Mouse (Mus musculus) bone marrow, adult 2 months (tissue): Measurements from ENCODE around the gene Csf1. TPM values are rescaled to one million over a fixed set of nuclear protein-coding genes. Genes with fewer than 3 reads are reported as not detected.

Experiments used
- H3K27ac ChIP-seq: fragments of 200-500 bp; 2 replicates; pipeline ENCODE4 v1.5.1; 2012; ENCODE audit warnings: low read depth, mild to moderate bottlenecking, control low read depth, inconsistent platforms, low read length; ENCODE audit not compliant: control insufficient read depth, poor library complexity, insufficient read depth
- H3K4me1 ChIP-seq: fragments of 200-500 bp; 2 replicates; pipeline ENCODE4 v1.6.1; 2011; ENCODE audit warnings: low read length; ENCODE audit not compliant: control insufficient read depth, insufficient read depth
- H3K4me3 ChIP-seq: fragments of 200-500 bp; replicated peaks from 2 replicates; pipeline ENCODE3; 2011; ENCODE audit warnings: mild to moderate bottlenecking, low read depth, low read length, control low read depth; ENCODE audit not compliant: control insufficient read depth
- CTCF ChIP-seq: fragments of 200-500 bp; IDR thresholded peaks from 2 replicates; pipeline ENCODE4 v1.5.1; 2011; ENCODE audit warnings: low read length, control low read depth; ENCODE audit not compliant: control insufficient read depth, insufficient read depth
- POLR2A ChIP-seq: fragments of 200-500 bp; IDR thresholded peaks from 2 replicates; pipeline ENCODE4 v1.6.1; 2011; ENCODE audit warnings: low read depth, mild to moderate bottlenecking, control low read depth, low read length, borderline replicate concordance; ENCODE audit not compliant: control insufficient read depth
- WGBS: fragments of 180-500 bp; shearing (Covaris S2); methylation state at CpG from one replicate; pipeline ENCODE4 v1.1.7; 2018; 5-methylcytosine and 5-hydroxymethylcytosine counted together
- polyA plus RNA-seq: library from polyadenylated mRNA; stranded (reverse); fragments of >200 nt; gene quantifications from 2 replicates; pipeline ENCODE4 v1.2.4, GENCODE M21; 2011; ENCODE audit warnings: low replicate concordance; ENCODE audit not compliant: missing spikeins, insufficient read depth, insufficient read length

Gene Csf1
- polyA plus RNA-seq, 1 experiment: 21.8 TPM

DNA sequence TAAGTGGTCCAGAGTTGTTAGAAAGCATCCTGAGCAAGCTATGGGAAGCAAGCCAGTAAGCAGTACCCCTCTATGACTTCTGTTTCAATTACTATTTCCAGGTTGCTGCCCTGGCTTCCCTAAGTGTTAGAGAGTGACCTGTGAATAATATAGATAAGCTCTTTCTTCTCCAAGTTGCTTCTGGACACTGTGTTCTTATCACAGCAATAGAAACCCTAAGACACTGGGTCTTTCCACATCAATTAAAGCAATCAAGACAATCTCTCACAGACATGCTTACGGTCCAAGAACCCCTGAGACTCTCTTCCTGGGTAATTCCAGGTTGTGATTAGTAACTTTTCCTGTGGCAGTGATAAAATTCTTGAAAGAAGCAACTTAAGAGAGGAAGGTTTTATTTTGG is 26.1 kb upstream of the Csf1 start:
- no peak overlapping the region for H3K4me3 ChIP-seq
- H3K27ac ChIP-seq: no peak overlapping the region
- H3K4me1 ChIP-seq: peaks cover 8% of the 10 kb centered on the region; the same call in 1 of the 2 replicates
- TF ChIP-seq POLR2A (no peak), CTCF (no peak)
- 72% methylated on average over 1 of the region's 1 CpGs for WGBS

GRCm38 (mm10) chr3:107785546-107785945 is 25.3 kb upstream of the Csf1 start:
- TF ChIP-seq CTCF: no peak
- TF ChIP-seq POLR2A: no peak
- Histone ChIP-seq H3K27ac (no peak overlapping the region), H3K4me1 (peaks cover 8% of the 10 kb centered on the region; the same call in 1 of the 2 replicates), H3K4me3 (no peak overlapping the region)
- WGBS: 77% methylated on average over 4 of the region's 4 CpGs

DNA sequence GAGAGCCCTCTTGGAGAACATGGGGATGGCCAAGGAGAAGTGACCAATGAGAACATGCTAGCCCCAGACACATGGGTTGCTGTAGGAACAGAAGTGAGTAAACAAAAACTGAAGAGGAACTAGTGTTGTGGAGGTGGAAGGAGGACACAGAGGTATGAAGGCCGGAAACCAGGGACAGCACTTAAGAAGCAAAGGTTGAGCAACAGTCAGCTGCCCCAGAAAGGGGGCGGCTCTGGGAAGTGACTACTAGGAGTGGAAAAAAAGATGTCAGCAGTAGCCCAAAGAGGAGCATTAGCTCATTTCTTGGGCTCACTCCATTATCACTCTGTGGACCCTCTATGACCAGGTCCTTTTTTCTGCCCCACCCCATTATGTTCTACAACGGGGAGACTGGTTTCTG is 23.0 kb upstream of the Csf1 start:
- no peak for TF ChIP-seq CTCF
- no peak for TF ChIP-seq POLR2A
- peak overlapping the region; percentile 25; the same call in 1 of the 2 replicates for H3K27ac ChIP-seq
- 50% methylated on average over 3 of the region's 3 CpGs for WGBS
- H3K4me3 ChIP-seq: no peak overlapping the region
- H3K4me1 ChIP-seq: peaks cover 10% of the 10 kb centered on the region; the same call in 1 of the 2 replicates

DNA sequence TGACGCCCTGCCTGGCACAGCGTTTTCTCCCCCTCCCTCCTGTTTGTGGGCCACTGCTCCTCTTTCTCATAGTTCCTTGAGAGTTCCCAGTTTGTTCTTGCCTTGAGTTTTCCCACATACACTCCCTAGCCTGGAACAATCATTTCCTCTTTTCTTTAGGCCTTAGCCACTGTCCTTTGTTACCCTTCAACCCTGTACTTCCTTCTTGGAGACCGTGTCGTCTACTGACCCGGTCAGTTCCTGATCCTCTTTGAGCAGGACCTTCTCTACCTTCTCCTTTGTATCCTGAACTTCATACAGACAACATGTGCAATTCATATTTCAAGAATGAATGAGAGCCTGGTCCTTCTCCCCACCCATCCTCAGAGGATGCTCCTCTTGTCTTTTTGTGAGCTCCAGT is 21.0 kb upstream of the Csf1 start:
- H3K27ac ChIP-seq: no peak overlapping the region
- WGBS: 53% methylated on average over 5 of the region's 5 CpGs

GRCm38 (mm10) chr3:107778016-107778415 is 17.7 kb upstream of the Csf1 start:
- 10% methylated on average over 6 of the region's 6 CpGs for WGBS
- H3K4me3 ChIP-seq: no peak overlapping the region
- no peak for TF ChIP-seq CTCF
- H3K4me1 ChIP-seq: peaks cover 1% of the 10 kb centered on the region; the same call in 1 of the 2 replicates
- no peak overlapping the region for H3K27ac ChIP-seq

More for the DNA sequence above, 21.0 kb upstream of the Csf1 start:
- Histone ChIP-seq H3K4me3 (no peak overlapping the region), H3K4me1 (peaks cover 5% of the 10 kb centered on the region; the same call in 1 of the 2 replicates)
- TF ChIP-seq POLR2A: no peak
- no peak for TF ChIP-seq CTCF

- 53% methylated on average over 3 of the region's 3 CpGs for WGBS
Observed at GRCm38 (mm10) chr3:107776295-107776694, 16.0 kb upstream of the Csf1 start.

GRCm38 (mm10) chr3:107775736-107776135 is 15.5 kb upstream of the Csf1 start:
- WGBS: 56% methylated on average over 3 of the region's 3 CpGs
- no peak overlapping the region for H3K27ac ChIP-seq
- H3K4me1 ChIP-seq: peaks cover 4% of the 10 kb centered on the region; the same call in 1 of the 2 replicates
- H3K4me3 ChIP-seq: no peak overlapping the region
- no peak for TF ChIP-seq CTCF
- TF ChIP-seq POLR2A: no peak

More at GRCm38 (mm10) chr3:107776295-107776694, 16.0 kb upstream of the Csf1 start:
- no peak overlapping the region for H3K4me3 ChIP-seq
- TF ChIP-seq CTCF (no peak), POLR2A (no peak)
- H3K4me1 ChIP-seq: peaks cover 4% of the 10 kb centered on the region; the same call in 1 of the 2 replicates
- no peak overlapping the region for H3K27ac ChIP-seq

GRCm38 (mm10) chr3:107775056-107775455 is 14.8 kb upstream of the Csf1 start:
- peaks cover 5% of the 10 kb centered on the region; the same call in 1 of the 2 replicates for H3K4me1 ChIP-seq
- H3K27ac ChIP-seq: no peak overlapping the region
- TF ChIP-seq POLR2A (no peak), CTCF (no peak)
- 61% methylated on average over 5 of the region's 5 CpGs for WGBS
- H3K4me3 ChIP-seq: no peak overlapping the region

GRCm38 (mm10) chr3:107772860-107773259 is 12.6 kb upstream of the Csf1 start:
- Histone ChIP-seq H3K4me1 (peaks cover 6% of the 10 kb centered on the region; the same call in 1 of the 2 replicates), H3K27ac (no peak overlapping the region), H3K4me3 (no peak overlapping the region)
- TF ChIP-seq POLR2A (no peak), CTCF (no peak)
- WGBS: 37% methylated on average over 5 of the region's 5 CpGs
